Comparison of ENCODE assay signal across 14 mouse cellular contexts in genomic region chr4:149870412-149870811, GRCm38 (mm10).
DNase-seq lines count a peak whose midpoint lies in the region; TF ChIP-seq lines count a peak whose summit lies in the region.
"Had no signal": no experiment of that assay in that cellular context is flagged by ENCODE, and none has a peak within 500 bp of the region (broad histone marks: within the 10 kb centered on the region; RNA-seq: fewer than 3 reads in every experiment).

No protein-coding gene starts in this region.

- no peak for DNase-seq in left cerebral cortex, adult 2 months (ENCODE audit: extremely low spot score in 1 of 2, low spot score in 2 of 2)
- DNase-seq in left cerebral cortex, postnatal 25 days (ENCODE audit: low spot score in 2 of 2) = no peak
- peak; percentile 32 for DNase-seq in A20 (ENCODE audit: low read depth, low spot score)
- DNase-seq in B cell, adult 2 months = peak; percentile 51 to 55
- no peak for DNase-seq in frontal cortex, postnatal 10 days (ENCODE audit: low spot score in 2 of 2)
- DNase-seq in cerebellum, adult 9-11 months = no peak
- DNase-seq: adrenal gland, adult 2 months; gastrocnemius, postnatal 10 days; right cerebral cortex, postnatal 25 days had no signal

- TF ChIP-seq CTCF in left cerebral cortex, adult 2 months (IDR thresholded peaks at IDR 0.05) = peak; percentile 44
- TF ChIP-seq CTCF in cortical plate, adult 2 months (IDR thresholded peaks at IDR 0.05; ENCODE audit: extremely low read depth, insufficient read depth, low read length) = peak; percentile 22; the same call in 1 of the 2 replicates

- H3K4me3 ChIP-seq in left cerebral cortex, adult 2 months = no peak overlapping the region
- H3K4me3 ChIP-seq in cortical plate, adult 2 months (ENCODE audit: insufficient read depth, low read length) = no peak overlapping the region
- H3K4me3 ChIP-seq: liver, embryonic 15.5 days; midbrain, embryonic 15.5 days; neural tube, embryonic 15.5 days had no signal

- no peak for TF ChIP-seq POLR2A in cortical plate, adult 2 months (IDR thresholded peaks at IDR 0.05; ENCODE audit: extremely low read depth, insufficient read depth, low read length)

- 0 out of 2 replicates have a peak, but pooled peaks cover 2% of the 10 kb centered on the region for H3K4me1 ChIP-seq in cortical plate, adult 2 months (ENCODE audit: control insufficient read depth, insufficient read depth, low read length)
- H3K4me1 ChIP-seq: liver, embryonic 15.5 days had no signal

- intact Hi-C loops in left cerebral cortex, adult 2 months (cut with DNase I) = no loop called here
- intact Hi-C loops in left cerebral cortex, postnatal 25 days (cut with DNase I) = no loop called here

- no peak overlapping the region for H3K27ac ChIP-seq in left cerebral cortex, adult 2 months
- no peak overlapping the region for H3K27ac ChIP-seq in cortical plate, adult 2 months (ENCODE audit: insufficient read depth, low read length)
- H3K27ac ChIP-seq: hindbrain, embryonic 14.5 days; liver, embryonic 15.5 days; midbrain, embryonic 15.5 days; neural tube, embryonic 15.5 days had no signal

Comparison
In these comparisons a context has a peak if more than half of its experiments do, and no peak if none do; other contexts are left out.
1. DNase-seq: peak in A20 (single experiment) and B cell, adult 2 months (2 of 2); none in left cerebral cortex, adult 2 months (0 of 2), left cerebral cortex, postnatal 25 days (0 of 2), frontal cortex, postnatal 10 days (0 of 2) and cerebellum, adult 9-11 months (single experiment).